Mouse (Mus musculus) liver, embryonic 15.5 days (tissue): Measurements from ENCODE around the gene Cps1. TPM values are rescaled to one million over a fixed set of nuclear protein-coding genes. Genes with fewer than 3 reads are reported as not detected.

Experiments
- ATAC-seq: fragments of 200-750 bp; cut with Nextera tagmentation; 2 replicates; pipeline ENCODE4 v1.8.0; 2017; ENCODE audit warnings: moderate number of reproducible peaks, mild to moderate bottlenecking, moderate library complexity; ENCODE audit not compliant: insufficient read depth
- H3K27ac ChIP-seq: fragments of 300-500 bp; sonication (generic); replicated peaks from 2 replicates; pipeline ENCODE4 v1.5.1; 2015; ENCODE audit warnings: mild to moderate bottlenecking, inconsistent platforms
- H3K27me3 ChIP-seq: fragments of 300-500 bp; sonication (generic); 2 replicates; pipeline ENCODE4 v1.6.1; 2015; ENCODE audit warnings: mild to moderate bottlenecking, inconsistent platforms
- H3K36me3 ChIP-seq: fragments of 300-500 bp; sonication (generic); replicated peaks from 2 replicates; pipeline ENCODE4 v1.6.1; 2015; ENCODE audit warnings: moderate library complexity, mild to moderate bottlenecking, inconsistent platforms
- H3K4me1 ChIP-seq: fragments of 300-500 bp; sonication (generic); replicated peaks from 2 replicates; pipeline ENCODE4 v1.6.1; 2015; ENCODE audit warnings: inconsistent platforms
- H3K4me2 ChIP-seq: fragments of 300-500 bp; sonication (generic); 2 replicates; pipeline ENCODE4 v1.6.1; 2015; ENCODE audit warnings: moderate library complexity, mild to moderate bottlenecking, inconsistent platforms
- H3K4me3 ChIP-seq: fragments of 300-500 bp; sonication (generic); replicated peaks from 2 replicates; pipeline ENCODE4 v1.5.1; 2015; ENCODE audit warnings: mild to moderate bottlenecking, inconsistent platforms
- H3K9ac ChIP-seq: fragments of 300-500 bp; sonication (generic); 2 replicates; pipeline ENCODE4 v1.6.1; 2015; ENCODE audit warnings: moderate library complexity, mild to moderate bottlenecking, inconsistent platforms
- H3K9me3 ChIP-seq: fragments of 300-500 bp; sonication (generic); replicated peaks from 2 replicates; pipeline ENCODE4 v1.6.1; 2016; ENCODE audit warnings: inconsistent platforms
- WGBS: fragments of 180-500 bp; shearing (Covaris S2); methylation state at CpG from one replicate; pipeline ENCODE4 v1.1.7; 2015; ENCODE audit warnings: mixed read lengths; ENCODE audit not compliant: insufficient replicate concordance; 5-methylcytosine and 5-hydroxymethylcytosine counted together
- polyA plus RNA-seq: library from polyadenylated mRNA; unstranded; fragments of >200 nt; fragmentation: Nextera tagmentation; extraction: Ambion mirVana; gene quantifications from 2 replicates; pipeline ENCODE4 v1.2.1, GENCODE M21; 2015

Cps1 gene
- polyA plus RNA-seq, 1 experiment from 2014 or later = 14.8 TPM

DNA sequence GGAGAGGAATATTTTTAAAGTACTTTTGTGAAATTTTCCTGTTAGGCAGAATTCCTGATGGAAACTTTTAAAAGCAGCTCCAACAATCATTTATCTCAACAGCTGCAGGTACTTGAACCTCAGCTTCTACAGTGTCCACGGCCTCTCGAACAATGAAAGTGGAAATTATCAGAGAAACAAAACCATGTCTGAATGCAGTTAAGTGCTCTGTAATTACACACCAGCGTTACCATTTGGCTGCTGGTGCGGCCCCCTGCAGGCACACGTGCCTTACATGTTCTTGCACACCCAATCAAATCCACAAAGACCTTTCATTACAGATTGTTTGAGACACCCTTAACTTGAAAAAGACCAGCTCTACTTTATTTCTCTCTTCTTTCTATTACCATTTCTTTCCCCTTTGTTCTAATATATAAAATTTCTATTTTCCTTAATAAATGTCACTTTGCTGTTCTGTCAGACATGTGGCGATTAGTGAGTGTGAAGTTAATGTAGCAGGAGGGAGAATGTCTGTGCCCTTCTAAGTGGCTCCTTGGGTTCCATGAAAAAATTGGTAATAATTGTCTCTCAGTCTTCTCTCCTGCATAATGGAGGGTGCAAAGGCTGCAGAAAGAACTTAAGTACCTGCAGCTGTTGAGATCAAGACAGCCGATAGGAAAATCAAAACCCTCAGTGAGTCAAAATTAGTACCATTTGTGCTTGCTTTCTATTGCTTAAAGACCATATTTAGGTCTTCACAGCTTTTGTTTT, 112.8 kb downstream of the Cps1 start:
- ATAC-seq = no peak
- 62% methylated on average over 7 of the region's 7 CpGs for WGBS
- Histone ChIP-seq H3K4me2 (no peak overlapping the region), H3K4me3 (no peak overlapping the region), H3K9ac (no peak overlapping the region), H3K27me3 (no peaks in the 10 kb centered on the region), H3K4me1 (no peaks in the 10 kb centered on the region), H3K36me3 (no peaks in the 10 kb centered on the region), H3K9me3 (no peaks in the 10 kb centered on the region), H3K27ac (no peak overlapping the region)

DNA sequence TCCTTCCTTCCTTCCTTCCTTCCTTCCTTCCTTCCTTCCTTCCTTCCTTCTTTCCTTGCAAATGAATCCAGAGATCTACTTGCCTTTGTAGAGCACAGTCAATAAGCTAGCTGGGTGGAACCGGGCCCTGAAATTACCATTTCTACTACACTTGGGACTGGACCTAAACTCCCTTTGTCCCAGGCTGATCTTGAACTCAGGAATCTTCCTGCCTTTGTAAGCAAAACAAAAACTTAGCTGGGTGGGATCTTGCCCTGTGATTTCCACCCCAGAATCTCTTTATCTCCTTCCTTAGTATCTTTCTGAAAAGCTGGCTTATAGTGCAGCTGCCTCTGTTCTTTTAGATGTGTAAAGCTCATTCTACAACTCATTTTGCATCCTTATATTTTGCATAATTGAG, 115.6 kb downstream of the Cps1 start:
- Histone ChIP-seq H3K36me3 (no peaks in the 10 kb centered on the region), H3K27ac (no peak overlapping the region), H3K27me3 (no peaks in the 10 kb centered on the region), H3K9me3 (no peaks in the 10 kb centered on the region), H3K9ac (no peak overlapping the region), H3K4me2 (no peak overlapping the region), H3K4me1 (no peaks in the 10 kb centered on the region), H3K4me3 (no peak overlapping the region)
- no peak for ATAC-seq
- WGBS = 76% methylated on average over 1 of the region's 1 CpGs

DNA sequence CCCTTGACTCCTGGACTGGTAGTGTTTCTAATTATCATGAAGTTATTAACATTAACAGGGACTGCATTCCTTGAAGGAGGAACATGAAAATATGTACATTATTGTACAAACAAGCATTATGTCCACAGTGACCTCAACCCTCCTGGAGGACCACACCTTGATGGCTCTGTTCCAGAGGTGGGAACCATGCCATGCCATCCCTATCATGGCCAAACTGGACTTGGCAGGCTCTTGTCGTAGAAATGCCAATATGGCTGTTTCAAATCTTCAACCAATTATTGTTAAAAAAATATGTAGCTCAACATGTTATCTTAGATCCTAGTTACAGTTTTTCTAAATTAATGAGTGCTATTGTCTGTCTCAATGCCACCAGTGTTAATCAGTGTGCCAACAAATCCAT, 116.1 kb downstream of the Cps1 start:
- Histone ChIP-seq H3K4me3 (no peak overlapping the region), H3K9me3 (no peaks in the 10 kb centered on the region), H3K9ac (no peak overlapping the region), H3K27me3 (no peaks in the 10 kb centered on the region), H3K4me2 (no peak overlapping the region), H3K4me1 (no peaks in the 10 kb centered on the region), H3K36me3 (no peaks in the 10 kb centered on the region), H3K27ac (no peak overlapping the region)
- WGBS = 44% methylated on average over 1 of the region's 1 CpGs
- no peak for ATAC-seq

DNA sequence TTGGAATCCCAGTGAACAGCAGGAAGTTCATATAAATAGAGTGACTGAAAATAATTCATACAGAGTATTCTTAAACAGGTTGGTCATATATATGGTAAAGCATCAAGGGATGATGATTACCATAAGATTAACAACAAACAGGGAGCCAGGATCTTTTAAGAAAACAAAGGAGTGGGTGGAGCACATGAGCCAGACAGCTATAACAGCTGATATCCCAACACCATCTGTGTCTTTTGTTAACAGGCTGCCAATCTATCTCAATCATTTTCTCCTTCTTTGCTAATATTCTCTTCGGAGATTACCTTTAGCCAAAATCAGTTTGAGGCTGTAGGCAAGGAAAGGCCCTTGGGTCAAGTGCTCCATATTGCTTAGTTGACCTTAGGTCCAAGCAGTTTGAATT, 142.4 kb downstream of the Cps1 start:
- Histone ChIP-seq H3K36me3 (no peaks in the 10 kb centered on the region), H3K9me3 (no peaks in the 10 kb centered on the region), H3K4me3 (no peak overlapping the region), H3K4me1 (no peaks in the 10 kb centered on the region), H3K9ac (no peak overlapping the region), H3K27me3 (no peaks in the 10 kb centered on the region), H3K27ac (no peak overlapping the region), H3K4me2 (no peak overlapping the region)
- no peak for ATAC-seq
- 49% methylated on average over 1 of the region's 1 CpGs for WGBS

DNA sequence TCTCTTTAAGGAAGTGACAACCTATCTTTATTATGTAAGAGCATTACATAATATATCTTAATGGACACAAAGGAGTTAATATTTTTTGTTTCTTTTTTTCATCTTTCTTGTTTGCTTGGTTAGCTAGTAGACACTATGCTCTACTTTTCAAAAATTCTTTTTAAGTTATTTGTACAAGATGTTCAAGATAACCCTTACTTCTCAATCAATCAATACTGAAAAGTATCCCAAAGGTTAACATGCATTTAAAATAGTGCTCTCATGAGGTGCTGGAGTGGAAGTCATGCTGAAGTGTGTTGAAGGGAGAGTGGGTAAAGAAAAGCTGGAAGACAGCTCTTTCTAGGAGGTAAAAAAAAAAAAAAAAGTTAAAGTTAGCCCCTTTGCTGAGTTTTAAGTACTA, 145.1 kb downstream of the Cps1 start:
- Histone ChIP-seq H3K9me3 (no peaks in the 10 kb centered on the region), H3K27me3 (no peaks in the 10 kb centered on the region), H3K4me3 (no peak overlapping the region), H3K36me3 (no peaks in the 10 kb centered on the region), H3K4me1 (no peaks in the 10 kb centered on the region), H3K9ac (no peak overlapping the region), H3K4me2 (no peak overlapping the region), H3K27ac (no peak overlapping the region)
- no peak for ATAC-seq

DNA sequence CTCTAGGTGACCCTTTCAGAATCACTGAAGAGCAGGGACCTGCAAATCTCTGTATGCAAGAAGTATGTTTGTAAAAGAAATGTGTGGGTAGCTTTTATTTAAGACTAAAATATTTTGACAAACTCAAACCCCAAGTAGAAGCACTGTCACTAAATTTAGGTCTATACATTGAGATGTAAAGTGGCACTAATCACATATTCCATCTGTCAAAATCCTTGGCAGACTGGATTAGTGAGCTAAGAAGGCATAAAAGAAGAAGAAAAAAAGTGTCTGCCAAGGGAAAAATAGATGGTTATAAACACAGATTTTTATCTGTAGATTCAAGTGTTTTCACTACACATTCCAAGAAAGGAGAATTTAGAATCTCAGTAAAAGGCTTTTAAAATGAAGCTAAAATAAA, 145.6 kb downstream of the Cps1 start:
- Histone ChIP-seq H3K27me3 (no peaks in the 10 kb centered on the region), H3K4me3 (no peak overlapping the region), H3K36me3 (no peaks in the 10 kb centered on the region), H3K4me1 (no peaks in the 10 kb centered on the region), H3K9ac (no peak overlapping the region), H3K4me2 (no peak overlapping the region), H3K9me3 (no peaks in the 10 kb centered on the region), H3K27ac (no peak overlapping the region)
- ATAC-seq = no peak

DNA sequence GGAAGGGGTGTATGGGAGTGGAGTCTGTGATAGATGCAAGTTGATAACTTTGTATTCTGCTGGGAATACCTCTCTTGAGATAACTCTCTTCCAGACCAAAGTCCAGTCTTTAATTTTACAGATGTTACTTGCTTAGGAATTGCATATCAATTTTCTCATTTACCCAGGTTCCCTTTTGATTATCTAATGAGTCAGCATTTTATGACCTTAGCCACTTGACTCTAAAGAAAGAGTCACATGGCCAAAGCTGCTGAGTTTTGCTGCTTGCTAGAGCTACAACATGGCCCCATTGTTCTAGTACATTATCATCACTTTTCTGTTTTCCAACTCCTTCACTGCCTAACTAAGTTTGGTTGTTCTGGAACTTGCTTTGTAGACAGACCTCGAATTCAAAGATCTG, 153.4 kb downstream of the Cps1 start:
- Histone ChIP-seq H3K4me2 (no peak overlapping the region), H3K36me3 (no peaks in the 10 kb centered on the region), H3K4me3 (no peak overlapping the region), H3K9me3 (no peaks in the 10 kb centered on the region), H3K27me3 (no peaks in the 10 kb centered on the region), H3K4me1 (no peaks in the 10 kb centered on the region), H3K27ac (no peak overlapping the region), H3K9ac (no peak overlapping the region)
- 55% methylated on average over 1 of the region's 1 CpGs for WGBS
- no peak for ATAC-seq

Other genes with a start within 250 kb of the Cps1 start
- gene Myl1, start 177.6 kb upstream of the Cps1 start, polyA plus RNA-seq = 37.2 and 72.1 TPM in 2 replicates
- gene Lancl1, start 84.2 kb upstream of the Cps1 start, polyA plus RNA-seq = 22.8 and 23.4 TPM in 2 replicates